Mouse (Mus musculus): Measurements from ENCODE around the gene Sit1. TPM values are rescaled to one million over a fixed set of nuclear protein-coding genes. Genes with fewer than 3 reads are reported as not detected.
A peak's percentile ranks its signal among the peaks of the same experiment; 100 is the strongest.

Sit1 gene
- total RNA-seq, 2 experiments from 2014 or later = not detected

DNA sequence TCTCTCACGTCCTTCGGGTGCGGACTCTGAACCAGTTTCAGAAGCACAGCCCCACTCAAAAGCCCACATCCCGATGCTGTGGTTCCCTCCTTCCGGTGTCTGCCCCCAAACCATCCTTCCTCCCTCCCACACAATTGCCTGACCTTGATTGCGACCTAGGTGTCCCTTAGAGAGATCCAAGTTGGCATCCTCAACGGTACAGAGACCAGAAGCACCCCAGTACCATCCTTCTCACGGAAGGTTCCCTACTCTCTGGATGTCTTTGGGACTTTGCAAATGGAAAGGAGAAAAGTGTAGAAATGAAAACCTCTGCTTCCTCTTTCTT, 5.0 kb downstream of the Sit1 start:
- intact Hi-C loops (cut with DNase I) = loop anchor here (2.0 kb wide), 1 partner anchor 36 kb away; no protein-coding TSS in a partner anchor
- no peak for DNase-seq (ENCODE audit: low spot score in 2 of 2)

DNA sequence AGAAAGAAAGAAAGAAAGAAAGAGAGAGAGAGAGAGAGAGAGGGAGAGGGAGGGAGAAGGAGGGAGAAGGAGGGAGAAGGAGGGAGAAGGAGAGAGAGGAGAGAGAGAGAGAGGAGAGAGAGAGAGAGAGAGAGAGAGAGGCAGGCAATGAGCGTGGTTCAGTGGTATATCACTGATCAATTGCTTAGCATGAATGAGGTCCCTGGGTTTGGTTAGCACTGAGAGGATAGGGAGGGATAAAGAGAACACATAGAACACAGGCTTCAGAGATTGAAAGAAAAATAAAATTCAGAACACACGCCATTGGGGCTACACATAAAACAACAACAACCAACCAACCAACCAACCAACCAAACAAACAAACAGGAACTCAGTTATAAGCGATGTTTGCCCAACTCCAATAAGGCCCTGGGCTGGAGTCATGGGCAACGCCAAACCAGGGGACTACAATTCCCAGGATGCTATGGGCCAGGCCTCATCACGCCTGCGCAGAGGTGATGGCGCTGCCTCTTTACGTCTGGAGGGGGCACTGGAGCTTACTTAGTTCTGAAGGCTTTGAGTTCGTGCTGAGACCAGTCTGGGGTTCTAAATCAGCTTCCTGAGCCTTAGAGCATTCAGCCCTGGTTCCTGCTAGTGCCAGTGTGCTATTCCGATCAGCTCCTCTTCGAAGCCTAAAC, 5.5 kb downstream of the Sit1 start:
- DNase-seq (ENCODE audit: low spot score in 2 of 2) = peak; percentile 86 to 90
- intact Hi-C loops (cut with DNase I) = loop anchor here (2.0 kb wide), 1 partner anchor 35 kb away; no protein-coding TSS in a partner anchor

DNA sequence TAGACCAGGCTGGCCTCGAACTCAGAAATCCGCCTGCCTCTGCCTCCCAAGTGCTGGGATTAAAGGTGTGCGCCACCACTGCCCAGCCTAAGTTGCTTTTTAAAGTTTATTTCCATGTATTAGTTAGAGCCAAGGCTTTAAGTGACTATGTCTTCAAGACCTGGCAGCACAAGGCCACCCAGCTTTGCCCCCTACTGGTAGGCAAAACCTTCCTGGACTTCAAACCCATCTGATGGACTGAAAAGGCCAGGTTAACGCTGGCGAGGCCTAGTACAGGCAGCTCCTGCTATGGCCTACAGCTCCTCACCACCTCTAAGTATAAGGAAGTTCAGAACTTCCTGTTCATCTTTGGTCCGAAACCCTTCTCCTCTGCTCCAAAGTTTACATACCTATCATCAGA, 6.9 kb downstream of the Sit1 start:
- DNase-seq (ENCODE audit: low spot score in 2 of 2) = no peak
- intact Hi-C loops (cut with DNase I) = no loop called here

DNA sequence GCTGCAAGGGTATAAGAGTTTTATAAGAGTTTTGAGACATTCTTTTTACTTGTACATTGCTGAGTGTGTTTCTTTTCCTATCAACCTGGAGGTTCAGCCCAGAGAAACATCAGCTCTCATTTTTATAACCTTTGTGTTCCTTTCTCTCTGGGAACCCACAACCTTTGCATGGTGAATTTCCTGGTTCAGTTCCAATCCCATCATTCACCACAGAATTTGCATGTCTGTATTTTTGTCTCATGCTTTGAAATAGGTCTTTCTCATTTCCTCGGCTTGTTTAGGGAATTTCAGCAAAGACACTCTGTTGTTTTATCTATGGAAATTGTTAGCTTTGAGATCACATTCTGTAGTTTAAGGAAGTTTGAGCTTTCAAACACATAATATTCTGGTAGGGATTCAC, 9.9 kb downstream of the Sit1 start:
- no peak for DNase-seq (ENCODE audit: low spot score in 2 of 2)
- intact Hi-C loops (cut with DNase I) = no loop called here

DNA sequence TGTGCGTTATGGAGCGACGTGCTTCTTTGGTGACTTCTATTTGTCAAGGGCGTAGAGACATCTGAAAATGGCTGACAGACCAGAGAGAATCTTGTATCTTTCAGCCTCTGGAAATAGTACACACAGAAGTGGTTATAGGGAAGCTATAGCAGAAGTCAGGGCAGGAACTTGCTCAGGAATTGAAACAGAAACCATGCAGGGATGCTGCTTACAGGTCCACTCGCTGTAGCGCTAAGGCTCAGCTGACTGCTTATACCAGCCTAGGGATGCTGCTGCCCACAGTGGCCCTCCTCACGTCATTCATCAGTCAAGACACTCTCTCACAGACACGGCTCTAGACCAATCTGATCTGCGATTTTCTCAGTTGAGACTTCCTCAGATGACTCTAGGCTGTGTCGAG, 13.2 kb downstream of the Sit1 start:
- intact Hi-C loops (cut with DNase I) = no loop called here
- DNase-seq (ENCODE audit: low spot score in 2 of 2) = no peak

DNA sequence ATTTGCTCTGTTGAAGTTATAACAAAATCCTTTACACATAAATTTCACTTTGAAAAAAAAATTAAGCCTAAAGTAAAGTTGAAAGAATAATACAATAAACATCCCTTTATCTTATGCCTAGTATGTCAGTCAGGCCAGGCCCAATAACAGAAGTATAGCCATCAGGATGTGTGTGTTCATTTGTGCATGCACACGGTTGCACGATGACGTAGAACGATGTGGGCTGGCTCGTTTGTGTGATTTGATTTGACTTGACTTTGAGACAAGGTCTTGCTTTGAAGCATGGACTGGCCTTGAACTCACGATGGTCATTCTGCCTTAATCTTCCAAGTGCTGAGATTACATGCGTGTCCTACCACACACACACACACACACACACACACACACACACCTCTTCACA, 16.7 kb downstream of the Sit1 start:
- intact Hi-C loops (cut with DNase I) = no loop called here
- no peak for DNase-seq (ENCODE audit: low spot score in 2 of 2)

DNA sequence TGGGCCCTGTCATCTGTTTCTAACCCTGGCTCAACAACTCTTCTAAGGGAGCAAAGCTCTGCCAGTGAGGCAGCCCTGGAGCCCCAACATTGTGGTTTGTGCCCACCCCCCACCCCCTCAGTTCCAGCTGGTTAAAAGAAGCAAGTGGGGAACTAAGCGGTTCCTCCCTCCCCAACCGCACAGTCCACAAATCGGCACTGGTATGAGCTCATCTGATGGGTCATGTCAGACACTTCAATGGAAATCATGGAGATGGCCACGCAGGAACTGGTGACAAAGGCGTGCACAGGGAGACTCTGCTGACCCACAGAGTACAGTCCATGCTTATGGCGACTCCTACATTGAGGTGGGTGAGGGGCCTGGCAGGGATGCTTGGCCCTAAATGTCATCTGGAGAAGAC, 17.6 kb downstream of the Sit1 start:
- intact Hi-C loops (cut with DNase I) = no loop called here
- DNase-seq (ENCODE audit: low spot score in 2 of 2) = no peak

DNA sequence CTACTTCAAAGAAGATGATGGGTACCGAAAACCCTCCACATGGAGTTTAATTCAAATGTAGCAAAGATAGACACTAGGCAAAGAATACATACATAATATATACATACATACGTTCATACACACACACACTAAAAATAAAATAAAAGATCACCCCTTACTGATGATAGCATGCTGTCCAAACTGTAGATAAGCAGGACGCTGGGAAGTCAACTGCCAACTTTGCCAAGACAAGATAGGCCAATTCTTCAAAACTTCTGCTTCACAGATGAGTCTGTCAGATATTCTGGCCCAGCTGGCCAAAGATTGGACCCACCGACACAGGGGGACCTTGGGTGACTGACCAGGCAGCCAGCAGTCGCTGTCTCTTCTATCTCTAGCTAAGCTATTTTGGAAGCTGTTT, 20.4 kb downstream of the Sit1 start:
- no peak for DNase-seq (ENCODE audit: low spot score in 2 of 2)
- intact Hi-C loops (cut with DNase I) = no loop called here

DNA sequence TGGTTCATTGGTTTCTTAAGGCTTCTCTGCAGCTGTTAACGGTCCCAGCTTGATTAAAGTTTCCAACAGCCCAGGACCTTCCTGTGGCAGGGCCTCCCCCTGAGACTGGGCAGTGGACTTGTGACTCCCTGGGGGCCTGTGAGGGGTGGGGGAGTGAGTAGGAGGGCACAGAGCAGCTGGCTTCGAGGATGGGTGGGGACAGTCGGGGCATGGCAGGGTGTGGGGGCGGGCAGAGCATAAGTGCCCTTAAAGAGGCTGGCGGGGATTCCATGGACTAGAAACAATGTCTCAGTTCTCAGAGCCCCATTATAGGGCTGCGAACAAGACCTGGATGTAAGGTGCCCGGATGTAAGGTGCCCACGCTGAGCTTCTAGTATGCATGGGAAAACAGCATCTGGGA, 26.4 kb downstream of the Sit1 start:
- intact Hi-C loops (cut with DNase I) = no loop called here
- DNase-seq (ENCODE audit: low spot score in 2 of 2) = no peak

DNA sequence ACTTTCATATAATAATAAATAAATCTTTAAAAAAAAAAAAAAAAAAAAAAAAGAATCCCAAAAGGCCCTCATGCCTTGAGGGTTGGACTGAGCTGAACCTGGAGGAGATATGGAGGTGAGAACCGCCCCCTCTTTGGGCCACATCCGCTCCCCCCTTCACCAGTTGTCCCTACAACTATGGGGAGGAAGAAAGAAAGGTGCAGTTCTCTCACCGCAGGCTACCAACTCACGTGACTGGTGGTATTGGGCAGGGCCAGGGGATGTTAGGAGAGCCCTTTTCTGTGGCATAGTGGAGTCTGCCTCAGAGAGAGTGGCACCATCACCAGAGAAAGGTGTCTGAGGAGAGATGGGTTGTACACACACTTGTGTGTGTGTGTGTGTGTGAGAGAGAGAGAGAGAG, 27.1 kb downstream of the Sit1 start:
- intact Hi-C loops (cut with DNase I) = no loop called here
- no peak for DNase-seq (ENCODE audit: low spot score in 2 of 2)

DNA sequence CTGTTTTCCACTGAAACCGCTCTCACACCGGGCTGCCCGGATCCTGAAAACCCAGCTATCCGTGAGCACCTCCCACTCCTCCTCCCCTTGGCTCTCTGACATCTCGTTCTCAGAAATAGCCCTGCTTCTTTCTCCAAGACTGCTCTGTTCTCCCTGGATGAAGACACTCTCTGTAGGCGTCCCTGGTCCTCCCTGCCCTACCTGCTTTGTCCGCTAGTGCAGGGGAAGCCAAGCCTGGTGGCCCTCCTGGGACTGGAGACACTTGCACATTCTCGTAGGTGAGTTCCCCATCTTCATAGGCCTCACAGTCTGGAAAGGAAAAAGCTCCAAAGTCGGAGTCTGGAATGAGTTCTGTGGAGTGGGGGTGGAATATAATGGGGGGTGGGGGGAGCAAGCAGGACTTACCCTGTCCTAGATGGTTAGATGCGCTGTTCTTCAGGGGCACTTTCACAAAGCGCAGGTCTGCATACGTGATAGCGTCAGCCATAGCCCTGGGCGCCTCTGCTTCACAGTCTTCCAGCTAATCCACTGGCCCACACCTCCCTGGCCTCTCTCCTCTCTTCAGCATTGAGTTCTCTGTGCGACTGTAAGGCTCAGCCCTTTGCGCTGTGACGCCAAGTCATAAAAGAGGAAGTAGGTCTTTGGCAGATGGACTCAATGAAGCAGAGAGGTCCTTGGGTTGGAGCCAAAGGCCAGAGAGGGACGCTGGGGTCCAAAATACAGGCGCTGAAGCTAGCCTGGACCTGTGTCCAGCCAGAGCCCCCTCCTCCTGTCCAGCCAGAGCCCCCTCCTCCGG, 29.3 kb downstream of the Sit1 start, which contains the start of gene Cd72:
Gene Cd72, minus strand, starts transcription at position 588 of the 796 bp plus-strand sequence.
- intact Hi-C loops (cut with DNase I) = no loop called here
- DNase-seq (ENCODE audit: low spot score in 2 of 2) = no peak

DNA sequence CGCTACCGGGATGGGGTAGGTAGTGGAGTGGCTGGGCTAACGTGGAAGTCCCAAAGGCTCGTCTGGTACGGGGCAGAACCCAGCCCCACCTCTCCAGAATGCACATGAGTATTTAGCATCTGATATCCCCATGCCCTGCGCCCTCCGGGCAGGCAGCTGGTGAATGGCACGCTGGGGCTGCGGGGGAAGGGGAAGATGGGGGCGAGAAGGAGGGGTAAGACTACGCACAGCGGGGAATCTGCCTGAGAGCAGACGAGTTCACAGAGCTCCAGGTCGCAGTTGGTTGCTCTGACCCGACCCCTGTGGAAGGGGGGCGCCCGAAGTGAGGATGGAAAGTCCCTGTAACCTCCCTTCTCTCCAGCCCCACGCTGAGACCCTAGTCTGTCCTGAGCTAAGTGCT, 30.1 kb downstream of the Sit1 start:
- intact Hi-C loops (cut with DNase I) = no loop called here
- DNase-seq (ENCODE audit: low spot score in 2 of 2) = no peak

DNA sequence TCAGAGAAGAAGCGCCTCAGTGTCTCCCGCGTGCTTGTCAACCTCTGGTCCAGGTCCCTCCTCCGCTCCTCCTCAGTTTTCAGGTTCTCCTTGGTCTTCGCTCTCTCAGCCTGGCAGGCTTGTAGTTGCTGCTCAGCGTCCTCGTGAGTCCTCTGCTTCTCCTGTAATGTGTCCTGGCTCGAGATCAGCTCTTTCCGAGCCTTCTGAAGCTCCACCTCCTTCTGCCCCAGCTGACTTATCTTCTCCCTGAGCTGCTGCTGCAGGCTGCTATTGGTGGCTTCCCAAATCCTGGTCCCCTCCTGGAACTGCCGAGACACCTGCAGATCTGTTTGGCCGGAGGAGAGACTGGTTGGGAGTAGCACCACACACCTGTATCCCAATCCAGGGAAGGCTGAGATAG, 31.2 kb downstream of the Sit1 start:
- no peak for DNase-seq (ENCODE audit: low spot score in 2 of 2)
- intact Hi-C loops (cut with DNase I) = no loop called here

DNA sequence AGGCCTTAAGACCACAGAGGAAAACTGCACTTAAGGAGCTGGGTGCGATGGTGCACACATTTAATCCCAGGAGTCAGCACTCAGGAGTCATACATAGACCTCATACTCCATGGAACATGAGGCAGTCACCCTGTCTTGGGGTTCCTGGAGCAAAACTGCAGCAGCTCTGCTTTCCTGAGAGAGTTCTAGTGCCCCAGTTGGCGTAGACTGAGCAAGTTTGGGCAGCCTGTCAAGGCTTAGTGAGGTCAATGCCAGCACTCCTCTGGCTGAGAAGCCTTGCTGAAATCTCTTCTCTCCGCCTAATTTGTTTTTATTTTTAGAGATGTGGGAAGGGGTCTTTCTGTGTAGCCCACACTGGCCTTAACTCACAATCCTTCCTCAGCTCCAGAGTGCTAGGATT, 35.0 kb downstream of the Sit1 start:
- DNase-seq (ENCODE audit: low spot score in 2 of 2) = no peak
- intact Hi-C loops (cut with DNase I) = no loop called here

DNA sequence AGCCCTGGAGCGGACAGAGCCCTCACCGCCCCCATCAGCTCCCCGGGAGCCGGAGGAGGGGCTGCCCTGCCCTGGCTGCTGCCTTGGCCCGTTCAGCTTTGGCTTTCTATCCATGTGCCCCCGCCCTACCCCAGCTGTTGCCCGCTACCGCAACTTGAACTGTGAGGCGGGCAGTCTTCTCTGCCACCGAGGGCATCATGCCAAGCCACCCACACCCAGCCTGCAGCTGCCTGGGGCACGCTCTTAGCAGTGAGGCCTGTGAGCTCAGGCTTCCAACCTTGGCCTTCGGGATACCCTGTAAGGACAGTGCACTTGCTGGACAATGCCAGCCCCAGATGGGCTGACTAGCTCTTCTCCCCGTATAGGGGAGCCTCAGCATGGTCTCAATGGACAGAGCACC, 36.3 kb downstream of the Sit1 start:
- no peak for DNase-seq (ENCODE audit: low spot score in 2 of 2)

DNA sequence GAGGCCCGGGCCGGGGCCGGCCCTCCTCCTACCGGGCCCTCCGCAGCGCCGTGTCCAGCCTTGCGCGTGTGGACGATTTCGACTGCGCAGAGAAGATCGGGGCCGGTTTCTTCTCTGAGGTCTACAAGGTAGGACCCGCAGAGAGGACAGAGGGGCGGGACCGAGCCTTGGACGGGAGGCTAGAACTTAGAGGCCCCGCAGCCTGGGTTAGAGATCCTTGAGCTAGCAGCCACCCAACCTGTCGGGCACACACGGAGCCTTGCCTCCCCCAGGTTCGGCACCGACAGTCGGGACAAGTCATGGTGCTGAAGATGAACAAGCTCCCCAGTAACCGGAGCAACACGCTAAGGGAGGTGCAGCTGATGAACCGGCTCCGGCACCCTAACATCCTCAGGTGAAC, 40.0 kb downstream of the Sit1 start:
- no peak for DNase-seq (ENCODE audit: low spot score in 2 of 2)
- intact Hi-C loops (cut with DNase I) = loop anchor here (2.0 to 5.0 kb wide), 2 partner anchors 35 to 119 kb away; partner anchors contain the start of genes Creb3 and Tln1

More for the DNA sequence above, 36.3 kb downstream of the Sit1 start:
- intact Hi-C loops (cut with DNase I) = no loop called here

DNA sequence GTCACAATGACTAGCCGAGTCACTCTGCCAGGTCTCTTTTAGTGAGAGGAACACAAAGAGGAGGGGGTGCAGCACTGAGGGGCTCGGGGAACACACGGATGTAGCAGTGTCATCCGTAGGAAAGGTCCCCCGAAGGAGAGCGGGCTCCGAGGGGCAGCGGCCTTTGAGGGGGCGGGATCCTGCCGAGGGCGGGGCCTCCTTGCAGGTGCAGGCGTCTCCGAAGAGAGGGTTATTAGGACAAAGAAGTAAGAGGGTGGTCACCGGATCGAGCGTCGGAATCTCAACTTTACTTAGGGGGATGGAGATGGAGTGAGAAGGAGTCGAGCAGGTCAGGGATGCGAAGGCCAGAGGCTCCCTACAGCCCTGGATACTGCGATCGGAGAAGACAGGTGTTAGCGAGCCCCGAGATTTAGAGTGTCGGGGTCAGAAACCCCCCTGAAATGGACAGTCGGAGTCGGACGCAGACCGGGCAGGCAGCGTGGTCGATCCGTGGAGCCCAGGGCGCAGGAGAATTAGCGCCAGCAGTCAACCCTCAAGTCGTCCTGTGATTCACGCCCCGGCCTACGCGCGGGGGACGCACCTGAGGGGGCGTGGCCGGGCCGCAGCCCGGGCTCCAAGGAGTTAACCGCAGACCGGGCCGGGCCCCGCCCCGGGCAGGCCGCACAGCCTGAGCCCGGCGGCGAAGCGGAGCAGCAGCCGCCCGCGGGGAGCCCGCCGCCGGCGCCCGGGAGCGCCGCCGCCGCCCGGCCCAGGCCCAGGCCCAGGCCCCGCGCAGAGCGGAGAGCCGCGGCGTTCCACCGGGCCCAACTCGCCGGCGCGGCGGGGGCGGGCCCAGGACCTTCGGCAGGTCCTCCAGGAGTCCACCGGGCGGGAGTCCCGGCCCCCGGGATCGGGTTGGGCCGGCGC, 40.8 kb downstream of the Sit1 start:
- intact Hi-C loops (cut with DNase I) = loop anchor here (2.0 to 5.0 kb wide), 2 partner anchors 36 to 120 kb away; partner anchors contain the start of genes Creb3 and Tln1
- peak; percentile 62 to 71 for DNase-seq (ENCODE audit: low spot score in 2 of 2)

DNA sequence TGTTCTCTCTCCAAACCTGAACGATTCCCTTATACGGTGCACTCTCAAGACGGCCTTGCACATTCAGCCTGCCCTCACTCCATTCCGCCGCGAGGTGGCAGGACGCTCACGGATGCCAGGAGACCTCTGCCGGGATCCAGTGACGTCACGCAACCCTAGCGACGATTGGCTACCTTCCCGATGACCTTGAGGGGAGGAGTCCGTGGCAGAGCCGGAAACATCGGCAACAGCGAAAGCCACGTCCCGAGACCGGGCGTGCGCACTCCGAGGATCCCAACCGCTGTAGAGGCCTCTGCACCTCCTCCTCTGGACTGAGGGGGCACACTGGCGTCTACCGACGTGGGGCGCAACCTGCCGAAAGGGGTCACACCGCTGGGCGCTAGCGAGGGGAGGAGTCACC, 41.5 kb downstream of the Sit1 start:
- peak; percentile 99 to 100 for DNase-seq (ENCODE audit: low spot score in 2 of 2)
- intact Hi-C loops (cut with DNase I) = loop anchor here (2.0 to 5.0 kb wide), 2 partner anchors 37 to 120 kb away; partner anchors contain the start of genes Creb3 and Tln1

DNA sequence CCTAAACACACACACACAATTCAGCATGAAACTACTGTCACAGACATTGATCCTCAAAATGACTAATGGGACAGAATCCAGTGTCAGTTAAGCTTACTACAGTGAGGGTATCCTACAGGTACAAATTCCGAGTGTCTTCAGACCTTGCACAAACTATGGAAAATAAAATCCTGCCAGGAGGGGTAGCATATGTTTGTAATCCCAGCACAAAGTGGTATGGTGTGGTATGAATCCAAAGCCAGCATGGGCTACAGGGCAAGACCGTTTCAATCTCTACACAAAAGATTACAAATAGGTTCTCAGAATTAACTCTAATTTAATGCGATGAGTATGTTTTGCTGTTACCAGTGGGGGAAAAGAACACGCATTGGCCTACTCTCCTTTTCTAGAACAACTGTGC, 41.9 kb downstream of the Sit1 start, which contains the start of gene Tesk1:
Gene Tesk1, plus strand, starts transcription at position 301 of the 400 bp plus-strand sequence.
- no peak for DNase-seq (ENCODE audit: low spot score in 2 of 2)
- intact Hi-C loops (cut with DNase I) = loop anchor here (2.0 to 5.0 kb wide), 2 partner anchors 37 to 121 kb away; partner anchors contain the start of genes Creb3 and Tln1

DNA sequence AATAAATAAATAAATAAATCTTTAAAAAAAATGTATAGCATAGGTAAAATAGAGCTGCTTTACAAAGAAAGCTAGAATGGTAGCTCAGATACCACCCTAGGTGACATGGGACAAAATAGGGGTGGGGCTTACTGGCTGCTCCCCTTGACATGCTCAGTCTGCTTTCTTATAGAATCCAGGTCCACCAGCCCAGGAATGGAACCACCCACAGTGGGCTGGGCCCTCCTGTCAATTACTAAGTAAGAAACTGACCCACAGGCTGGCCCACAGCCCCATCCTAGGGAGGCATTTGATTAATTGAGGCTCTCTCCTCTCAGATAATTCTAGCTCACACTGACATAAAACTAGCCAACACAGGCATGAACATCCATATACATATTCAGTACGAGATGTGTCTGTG, 50.7 kb downstream of the Sit1 start:
- intact Hi-C loops (cut with DNase I) = no loop called here
- DNase-seq (ENCODE audit: low spot score in 2 of 2) = no peak
